Mouse (Mus musculus) heart, adult 2 months (tissue): ENCODE data around the gene Papolb. TPM values are rescaled to one million over a fixed set of nuclear protein-coding genes. Genes with fewer than 3 reads are reported as not detected.
A peak's percentile ranks its signal among the peaks of the same experiment; 100 is the strongest.

Experiments used
- DNase-seq, 2 experiments: peaks; one replicate each; pipeline ENCODE4 v3.0.0; 2021
- H3K27ac ChIP-seq: fragments of 200-600 bp; 2 replicates; pipeline ENCODE4 v1.8.1; 2022
- H3K27me3 ChIP-seq: fragments of 200-500 bp; 2 replicates; pipeline ENCODE4 v1.6.1; 2012; ENCODE audit warnings: mild to moderate bottlenecking, low read length, inconsistent platforms, mixed read lengths; ENCODE audit not compliant: control insufficient read depth, insufficient read depth
- H3K36me3 ChIP-seq: fragments of 200-500 bp; 2 replicates; pipeline ENCODE4 v1.6.1; 2012; ENCODE audit warnings: low read length, inconsistent platforms; ENCODE audit not compliant: control insufficient read depth, insufficient read depth
- H3K4me1 ChIP-seq: fragments of 200-500 bp; 2 replicates; pipeline ENCODE4 v1.6.1; 2011; ENCODE audit warnings: low read length; ENCODE audit not compliant: control insufficient read depth, insufficient read depth
- H3K4me3 ChIP-seq: fragments of 200-600 bp; 2 replicates; pipeline ENCODE4 v1.8.1; 2022
- H3K79me2 ChIP-seq: fragments of 200-500 bp; replicated peaks from 2 replicates; pipeline ENCODE4 v1.6.1; 2012; ENCODE audit warnings: mild to moderate bottlenecking, inconsistent platforms, low read length, moderate library complexity, mixed read lengths; ENCODE audit not compliant: control insufficient read depth, insufficient read depth
- H3K9ac ChIP-seq: fragments of 200-500 bp; 2 replicates; pipeline ENCODE4 v1.6.1; 2012; ENCODE audit warnings: low read depth, mild to moderate bottlenecking, control low read depth, inconsistent platforms, low read length, mixed read lengths
- CTCF ChIP-seq: fragments of 200-600 bp; IDR thresholded peaks from 2 replicates; pipeline ENCODE4 v1.8.1; 2022; ENCODE audit warnings: antibody characterized with exemption, mild to moderate bottlenecking, moderate library complexity
- EP300 ChIP-seq: fragments of 200-500 bp; IDR thresholded peaks from 2 replicates; pipeline ENCODE4 v1.6.1; 2011; ENCODE audit warnings: low read depth, low read length, control low read depth; ENCODE audit not compliant: insufficient read depth
- POLR2A ChIP-seq: fragments of 200-500 bp; IDR thresholded peaks from 2 replicates; pipeline ENCODE4 v1.6.1; 2011; ENCODE audit warnings: mild to moderate bottlenecking, low read depth, low read length, control low read depth; ENCODE audit not compliant: insufficient read depth
- WGBS: fragments of 180-500 bp; shearing (Covaris S2); methylation state at CpG from one replicate; pipeline ENCODE4 v1.1.7; 2018; 5-methylcytosine and 5-hydroxymethylcytosine counted together
- intact Hi-C: fragments of 180-260 bp; cut with DNase I; formaldehyde crosslinking; loops from one replicate; pipeline ENCODE4 v1.15.1; 2025
- polyA plus RNA-seq: library from polyadenylated mRNA; depleted of rRNA; stranded (reverse); fragments of >200 nt; gene quantifications from 2 replicates; pipeline ENCODE4 v1.2.3, GENCODE M21; 2012; rRNA removed
- total RNA-seq, 2 experiments: library from RNA; stranded (reverse); gene quantifications; 2 replicates each; pipeline ENCODE4 v1.2.3; 2021

Gene Papolb
- total and polyA plus RNA-seq, 3 experiments, result 0.04 to 0.10 TPM; not detected in 1

GRCm38 (mm10) chr5:142478829-142479435 is 50.9 kb downstream of the Papolb start:
- WGBS, result 27% methylated on average over 17 of the region's 17 CpGs
- peak overlapping the region; percentile 33; the same call in 1 of the 2 replicates for H3K9ac ChIP-seq

GRCm38 (mm10) chr5:142477866-142478615 is 51.8 kb downstream of the Papolb start:
- WGBS, result 81% methylated on average over 5 of the region's 5 CpGs
- Histone ChIP-seq H3K27ac (no peak overlapping the region), H3K27me3 (no peaks in the 10 kb centered on the region), H3K36me3 (no peaks in the 10 kb centered on the region), H3K4me1 (no peaks in the 10 kb centered on the region), H3K4me3 (no peak overlapping the region), H3K79me2 (no peaks in the 10 kb centered on the region), H3K9ac (no peak overlapping the region)
- intact Hi-C loops, result loop anchor here (1.0 to 2.0 kb wide), 2 partner anchors 143 to 240 kb away; no protein-coding TSS in a partner anchor
- no peak for TF ChIP-seq CTCF
- TF ChIP-seq EP300, result no peak
- TF ChIP-seq POLR2A, result no peak
- DNase-seq, result no peak

More at GRCm38 (mm10) chr5:142478829-142479435, 50.9 kb downstream of the Papolb start:
- H3K27ac ChIP-seq, result no peak overlapping the region
- peak overlapping the region; percentile 19; the same call in 1 of the 2 replicates for H3K4me3 ChIP-seq
- DNase-seq, result peak; percentile 75 to 86
- no peaks in the 10 kb centered on the region for H3K79me2 ChIP-seq
- no peaks in the 10 kb centered on the region for H3K4me1 ChIP-seq
- H3K27me3 ChIP-seq, result no peaks in the 10 kb centered on the region
- intact Hi-C loops, result loop anchor here (1.0 to 2.0 kb wide), 3 partner anchors 71 to 239 kb away; no protein-coding TSS in a partner anchor
- TF ChIP-seq CTCF, result peak; percentile 94
- TF ChIP-seq POLR2A, result 0 out of 2 replicates have a peak, but pooled peaks have one; percentile 14
- TF ChIP-seq EP300, result 0 out of 2 replicates have a peak, but pooled peaks have one; percentile 41
- H3K36me3 ChIP-seq, result no peaks in the 10 kb centered on the region

- Histone ChIP-seq H3K4me3 (no peak overlapping the region), H3K4me1 (no peaks in the 10 kb centered on the region), H3K79me2 (no peaks in the 10 kb centered on the region), H3K9ac (no peak overlapping the region), H3K36me3 (no peaks in the 10 kb centered on the region), H3K27me3 (no peaks in the 10 kb centered on the region), H3K27ac (no peak overlapping the region)
- no peak for DNase-seq
- 67% methylated on average over 12 of the region's 12 CpGs for WGBS
- intact Hi-C loops, result no loop called here
- TF ChIP-seq EP300 (no peak), POLR2A (no peak), CTCF (no peak)
These were observed 52.5 kb downstream of the Papolb start for GRCm38 (mm10) chr5:142477346-142477745.

Other genes starting within 250 kb of the Papolb start
- gene Foxk1, start 128.6 kb downstream of the Papolb start, total RNA-seq, result 10 to 100 TPM; 13.2 to 13.8 TPM
- 9.2 and 9.5 TPM in 2 replicates for gene Foxk1, start 128.6 kb downstream of the Papolb start, polyA plus RNA-seq
- 1 to 10 TPM; 5.4 to 6.4 TPM for gene Ap5z1, start 66.1 kb downstream of the Papolb start, total RNA-seq
- gene Ap5z1, start 66.1 kb downstream of the Papolb start, polyA plus RNA-seq, result 13.0 and 23.6 TPM in 2 replicates
- gene Radil, start 21.0 kb upstream of the Papolb start, total RNA-seq, result 1 to 10 TPM; 1.7 to 2.3 TPM
- gene Radil, start 21.0 kb upstream of the Papolb start, polyA plus RNA-seq, result 2.2 and 3.3 TPM in 2 replicates
- under 1 TPM; 0.30 to 0.31 TPM for gene Mmd2, start 78.7 kb upstream of the Papolb start, total RNA-seq
- 0.20 and 0.29 TPM in 2 replicates for gene Mmd2, start 78.7 kb upstream of the Papolb start, polyA plus RNA-seq
- gene Wipi2, start 97.6 kb upstream of the Papolb start, total RNA-seq, result 10 to 100 TPM; 33.2 to 43.0 TPM
- 24.1 and 36.2 TPM in 2 replicates for gene Wipi2, start 97.6 kb upstream of the Papolb start, polyA plus RNA-seq
- gene Slc29a4, start 162.4 kb upstream of the Papolb start, total RNA-seq, result under 1 TPM; 0.27 to 0.31 TPM
- 0.70 and 0.73 TPM in 2 replicates for gene Slc29a4, start 162.4 kb upstream of the Papolb start, polyA plus RNA-seq